Mouse (Mus musculus) layer of hippocampus, postnatal 25 days (tissue): ENCODE measurements around the gene Stap2. TPM values are rescaled to one million over a fixed set of nuclear protein-coding genes. Genes with fewer than 3 reads are reported as not detected.

ENCODE experiments used
- DNase-seq, 2 experiments: peaks; one replicate each; pipeline ENCODE4 v3.0.0; 2022; ENCODE audit warnings: mixed read lengths in 2 of 2, low spot score in 1 of 2; ENCODE audit errors: extremely low spot score in 1 of 2
- total RNA-seq, 2 experiments: library from RNA; stranded (reverse); gene quantifications; 2 replicates each; pipeline ENCODE4 v1.2.3; 2021

Gene Stap2
- total RNA-seq, 2 experiments from 2014 or later = 2.7 to 3.2 TPM

DNA sequence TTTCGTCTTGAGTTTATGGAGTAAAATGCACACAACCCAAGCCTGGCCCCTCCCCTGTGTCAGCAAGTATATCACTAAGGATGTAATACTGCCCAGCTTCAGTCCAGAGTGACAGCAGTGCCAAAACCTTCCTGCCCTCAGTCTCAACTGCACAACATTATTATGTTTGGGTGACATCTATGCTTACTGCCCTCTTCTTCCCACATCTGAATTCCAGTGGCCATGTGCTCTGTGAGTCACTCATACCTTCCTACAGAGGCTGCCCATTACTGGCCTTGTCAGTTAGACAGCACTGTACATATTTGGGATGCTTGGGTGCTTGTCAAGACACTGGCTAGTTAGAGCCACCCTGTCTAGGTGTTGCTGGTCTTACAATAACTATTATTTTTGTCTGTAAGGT, 20.9 kb upstream of the Stap2 start:
- no peak for DNase-seq

DNA sequence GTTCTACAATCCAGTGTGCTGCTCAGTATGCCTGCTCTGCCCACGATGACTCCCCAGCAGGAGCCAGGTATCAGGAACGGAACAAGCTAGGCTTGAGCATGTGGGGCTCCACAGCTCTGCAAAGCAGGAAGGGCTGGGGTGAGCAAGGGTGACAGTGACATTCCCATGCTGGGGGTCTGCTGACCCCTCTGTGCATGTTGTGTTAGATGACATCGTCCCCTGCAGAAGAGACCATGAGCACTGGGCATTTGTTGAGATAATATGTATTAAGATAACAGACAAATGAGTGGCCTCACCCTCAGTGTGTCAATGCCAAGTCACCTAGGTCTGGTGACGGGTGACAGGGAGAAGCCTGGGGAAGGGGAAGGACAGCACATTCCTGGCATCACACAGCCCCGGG, 19.5 kb upstream of the Stap2 start:
- DNase-seq = no peak

DNA sequence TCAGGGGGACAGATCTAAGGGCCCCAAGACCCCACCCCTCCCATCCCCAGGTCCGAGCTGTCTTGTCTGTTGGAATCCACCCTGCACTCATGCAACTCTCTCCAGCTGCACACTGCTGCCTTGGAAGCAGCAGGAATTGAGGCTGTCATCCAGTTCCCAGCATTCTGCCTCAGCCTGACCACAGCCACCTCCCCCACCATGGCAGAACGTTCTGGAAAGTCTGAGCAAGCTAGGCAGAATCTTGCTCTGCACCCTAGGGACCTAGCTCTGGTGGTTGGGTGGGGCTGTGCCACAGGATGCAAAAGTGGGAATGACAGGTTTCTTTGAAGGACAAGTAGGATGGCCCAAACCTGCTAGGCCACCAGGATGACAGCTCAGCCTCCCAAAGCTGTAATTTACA, 19.1 kb upstream of the Stap2 start:
- no peak for DNase-seq

DNA sequence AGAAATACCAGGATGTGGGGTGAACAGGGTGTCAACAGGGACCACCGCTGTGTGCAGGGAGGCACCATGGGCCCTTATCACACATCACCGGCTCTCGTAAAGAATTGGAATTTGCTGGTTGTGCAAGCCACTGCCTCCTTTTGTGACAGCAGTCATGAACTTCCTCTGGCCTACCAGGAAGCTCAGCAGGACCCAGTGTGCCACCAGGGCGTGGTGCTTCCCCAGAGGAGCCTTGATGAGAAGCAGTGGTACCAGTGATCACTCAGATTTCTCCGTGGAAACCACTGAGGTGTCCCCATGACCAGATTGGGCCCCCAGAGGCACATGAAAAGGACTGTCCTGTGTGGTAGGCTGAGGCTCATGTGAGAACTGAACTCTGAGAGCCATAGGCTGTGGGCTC, 18.0 kb upstream of the Stap2 start:
- no peak for DNase-seq

DNA sequence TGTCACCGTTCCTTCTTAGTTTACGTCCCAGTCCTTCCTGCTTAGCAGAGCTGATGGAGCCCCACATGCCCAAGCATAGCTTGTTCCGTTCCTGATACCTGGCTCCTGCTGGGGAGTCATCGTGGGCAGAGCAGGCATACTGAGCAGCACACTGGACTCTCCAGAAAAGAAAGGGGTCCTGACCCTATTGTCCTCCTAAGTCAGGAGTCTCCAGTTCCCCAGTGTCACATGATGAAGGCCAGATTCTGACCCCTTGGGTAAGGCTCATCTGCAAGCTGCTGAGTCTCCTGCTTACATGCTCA, 17.6 kb upstream of the Stap2 start:
- DNase-seq = no peak

DNA sequence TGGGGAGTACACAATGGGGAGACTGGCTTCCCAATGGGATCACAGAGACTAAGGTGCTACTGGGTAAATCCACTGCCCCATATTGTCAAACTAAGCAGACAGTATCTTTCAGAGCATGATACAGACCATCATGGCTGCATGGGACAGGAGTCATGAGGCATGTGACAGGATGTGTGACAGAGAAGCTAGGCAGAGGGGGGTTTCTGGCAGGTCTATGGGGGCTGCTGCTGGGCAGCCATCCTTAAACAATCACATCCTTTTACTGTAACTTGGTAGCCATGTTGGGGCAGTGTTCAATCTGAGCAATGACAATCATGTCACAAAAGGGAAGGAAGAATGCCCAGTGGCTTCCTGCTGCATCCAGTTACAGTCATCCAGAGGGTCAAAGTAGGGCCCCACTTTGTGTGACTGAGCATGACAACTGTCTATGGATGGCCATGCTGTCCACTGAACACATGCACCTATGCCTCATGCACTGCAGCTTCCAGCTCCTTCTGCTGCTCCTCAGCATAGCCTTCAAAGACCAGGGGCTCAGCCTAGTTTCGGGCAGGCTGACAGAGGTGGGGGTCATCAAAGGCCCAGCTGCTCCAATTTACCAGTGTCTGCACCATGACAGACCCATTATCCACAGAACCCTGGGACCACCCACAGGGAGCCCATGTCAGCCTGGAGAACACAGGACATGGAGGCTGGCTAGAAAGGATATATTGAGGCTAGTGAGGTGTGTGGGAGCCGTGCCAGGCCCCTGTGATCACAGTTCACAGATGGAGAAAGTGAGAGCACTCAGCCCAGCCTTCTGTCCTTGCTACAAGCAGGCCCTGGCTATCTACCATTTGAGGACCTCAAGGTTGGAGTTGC, 17.0 kb upstream of the Stap2 start:
- no peak for DNase-seq

DNA sequence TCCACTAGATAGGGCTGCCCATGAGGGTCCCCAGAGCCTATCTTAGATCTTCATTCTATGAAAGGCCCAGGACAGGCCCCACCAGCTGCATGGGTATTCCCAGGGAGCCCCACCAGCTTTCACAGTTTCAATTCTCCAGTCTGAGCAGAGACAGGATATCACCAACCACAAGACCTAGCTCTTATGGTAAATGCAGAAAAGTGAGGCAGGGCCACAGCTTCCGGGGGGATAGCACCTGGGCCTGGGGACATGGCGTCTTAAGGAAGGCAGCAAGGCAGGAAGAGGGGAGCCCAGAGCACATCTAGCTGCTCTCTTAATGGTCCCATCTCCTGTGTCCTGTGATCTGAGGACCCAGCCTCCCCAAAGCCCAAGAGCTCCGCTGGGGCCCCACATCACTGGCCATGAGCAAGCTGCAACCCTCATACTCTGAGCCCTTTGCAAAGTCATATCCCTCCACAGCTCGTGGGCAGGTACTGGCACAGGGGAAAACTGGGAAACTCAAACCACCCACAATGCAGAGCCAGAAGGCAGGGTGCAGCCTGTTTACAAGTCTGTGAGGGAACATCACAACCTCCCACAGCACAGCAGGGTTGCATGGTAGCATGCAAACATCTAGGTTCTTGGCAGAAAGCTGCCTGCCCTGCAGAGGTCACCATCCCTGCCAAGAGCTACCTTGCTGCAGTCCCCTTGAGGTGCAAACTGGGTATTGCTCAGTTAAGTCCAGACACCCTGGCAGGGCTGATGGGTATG, 16.0 kb upstream of the Stap2 start:
- no peak for DNase-seq

DNA sequence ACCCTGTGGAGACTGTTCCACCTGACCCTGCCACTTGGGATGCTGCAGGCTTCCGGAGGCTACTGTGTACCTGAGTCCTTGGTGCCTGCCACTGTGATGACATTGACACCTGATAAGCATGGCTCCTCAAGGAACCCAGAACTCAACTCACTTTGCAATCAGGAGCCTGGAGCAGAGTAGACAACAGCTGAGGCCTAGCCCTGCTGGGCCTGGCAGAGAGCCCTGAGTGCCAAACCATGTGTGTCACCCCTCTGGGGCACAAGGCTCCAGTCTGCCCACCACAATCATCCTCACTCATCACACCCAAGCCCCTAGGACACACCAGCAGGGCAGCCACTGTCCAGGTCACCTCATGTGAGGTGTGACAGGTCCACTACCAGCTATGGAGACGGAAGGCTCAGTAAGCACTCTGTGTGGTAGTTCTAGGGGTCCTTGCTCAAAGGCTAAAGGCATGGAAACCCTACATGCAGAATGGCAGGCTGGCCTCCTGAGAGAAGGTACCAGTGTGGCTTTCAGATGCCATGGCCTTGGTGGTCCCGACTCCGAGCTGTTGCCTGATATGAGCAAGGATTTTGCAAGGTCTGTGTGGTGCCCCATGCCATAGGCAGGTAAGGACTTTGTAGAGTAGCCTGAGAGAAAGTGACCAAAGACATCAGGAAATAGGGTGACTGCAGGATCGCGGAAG, 15.2 kb upstream of the Stap2 start:
- DNase-seq = no peak

DNA sequence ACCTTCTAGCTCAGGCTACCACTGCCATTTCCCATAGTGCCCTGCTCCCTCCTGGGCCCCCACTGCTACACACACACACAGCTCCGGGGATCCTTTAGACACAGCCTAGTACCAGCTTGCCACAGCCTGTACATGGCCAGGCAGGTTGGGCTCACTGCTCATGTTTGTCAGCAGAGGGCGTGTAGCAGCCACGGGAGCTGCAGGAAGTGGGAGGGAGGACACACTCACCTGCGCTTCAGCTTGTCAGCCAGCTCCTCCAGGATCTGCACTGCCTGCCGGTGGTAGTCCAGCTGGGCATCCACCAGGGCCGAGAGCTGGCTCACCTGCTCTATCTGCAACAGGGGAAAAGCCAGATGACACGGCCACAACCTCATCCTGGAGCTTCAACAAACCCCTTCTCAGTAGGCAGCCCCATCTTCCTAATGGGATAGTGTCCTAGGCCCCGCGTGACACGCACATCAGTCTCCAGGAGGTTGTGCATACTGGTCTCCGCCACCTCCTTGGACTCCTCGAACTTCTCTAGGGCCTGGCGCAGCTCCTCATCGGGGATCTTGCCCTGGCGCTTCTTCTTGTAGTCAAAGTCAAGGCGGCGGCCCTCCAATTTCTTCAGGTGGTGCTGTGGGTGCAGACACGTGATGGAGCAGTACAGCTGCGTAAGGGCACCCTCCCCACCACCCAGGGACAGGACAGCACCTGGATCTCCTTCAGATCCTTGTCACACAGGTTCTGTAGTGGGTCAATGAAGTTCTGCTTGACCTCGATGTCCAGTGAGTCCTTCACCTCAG, 13.2 kb upstream of the Stap2 start:
- DNase-seq = no peak

DNA sequence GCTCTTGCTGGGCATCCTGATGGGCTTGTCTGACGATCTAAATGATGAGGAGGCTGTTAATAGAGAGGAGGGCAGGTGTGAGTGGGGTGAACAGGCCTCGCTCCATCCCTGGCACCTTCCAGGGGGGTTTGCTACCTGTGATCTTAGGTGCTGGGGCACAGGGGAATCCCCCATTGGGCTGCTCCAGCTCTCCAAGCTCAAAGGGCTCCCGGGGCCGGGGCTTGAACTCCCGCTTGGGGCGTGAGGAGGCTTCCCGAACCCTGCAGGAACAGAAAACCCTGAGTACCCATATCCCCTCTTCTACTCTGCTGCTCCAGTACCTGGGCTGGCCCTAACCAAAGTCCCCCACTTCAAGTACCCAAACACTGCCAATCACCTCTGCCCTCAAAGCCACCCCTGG, 12.5 kb upstream of the Stap2 start:
- DNase-seq = no peak

DNA sequence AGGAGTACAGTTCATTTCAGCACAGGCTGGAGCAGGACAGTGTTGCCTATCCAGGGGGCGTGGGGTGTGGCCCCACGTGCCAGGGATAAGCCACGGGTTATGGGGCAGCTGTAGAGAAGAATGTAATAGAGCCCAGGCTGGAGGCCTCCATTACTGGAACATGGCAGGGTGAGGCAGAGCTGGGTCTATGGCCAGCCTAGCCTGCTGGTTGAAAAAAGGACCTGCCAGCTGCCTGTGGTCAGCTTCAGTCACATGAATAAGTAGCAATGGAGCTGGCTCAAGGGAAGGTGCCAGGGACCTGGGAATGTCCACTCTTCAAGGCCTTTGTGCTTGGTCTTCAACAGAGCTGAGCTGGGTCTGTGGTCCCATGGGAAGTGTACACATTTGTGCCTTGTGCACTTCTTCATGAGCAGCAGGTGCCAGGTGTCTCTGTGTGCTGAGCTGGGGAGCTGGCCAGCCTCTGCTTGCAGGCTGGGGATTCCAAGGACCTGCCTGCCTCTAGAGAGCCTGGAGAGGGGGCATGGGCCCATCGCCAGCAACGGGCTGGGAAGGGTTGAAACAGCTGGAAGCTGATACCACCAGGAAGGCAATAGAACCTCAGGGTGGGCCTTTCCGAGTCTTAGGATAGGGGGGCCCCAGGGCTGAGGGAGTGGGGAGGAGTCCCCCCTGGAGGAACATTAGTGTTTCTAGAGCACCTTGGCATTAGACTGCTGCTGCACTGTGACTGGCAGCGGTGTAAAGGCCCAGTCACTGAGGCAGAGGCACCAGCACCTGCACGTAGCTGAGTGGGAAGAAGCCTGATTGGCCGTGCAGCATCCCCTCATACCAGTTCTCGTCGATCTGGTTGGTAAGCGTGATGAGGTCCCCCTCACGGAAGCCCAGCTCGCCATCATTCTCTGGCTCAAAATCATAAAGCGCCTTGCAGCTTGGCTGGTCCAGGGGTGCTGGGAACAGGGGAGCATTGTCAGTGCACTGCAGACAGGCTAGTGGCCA, 11.7 kb upstream of the Stap2 start:
- DNase-seq = no peak

DNA sequence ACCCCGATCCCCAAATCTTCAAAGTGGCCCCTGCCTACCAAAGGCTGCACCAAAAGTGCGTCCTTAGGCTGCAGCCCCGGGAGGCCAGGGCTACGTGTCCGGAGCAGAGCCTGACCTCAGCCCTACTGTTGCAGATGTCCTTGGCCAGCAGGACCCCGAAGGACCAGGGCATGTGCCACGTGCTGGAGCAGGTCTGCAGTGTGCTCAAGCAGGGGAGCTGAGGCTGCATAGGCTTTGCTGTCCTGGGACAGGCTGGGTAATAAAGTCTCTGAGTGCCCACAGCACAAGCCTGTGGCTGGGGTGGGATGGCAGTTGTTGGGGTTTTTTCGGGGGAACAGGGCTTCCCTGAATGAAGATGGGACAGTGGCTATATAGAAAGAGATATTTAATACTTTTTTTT, 11.0 kb upstream of the Stap2 start:
- DNase-seq = no peak

DNA sequence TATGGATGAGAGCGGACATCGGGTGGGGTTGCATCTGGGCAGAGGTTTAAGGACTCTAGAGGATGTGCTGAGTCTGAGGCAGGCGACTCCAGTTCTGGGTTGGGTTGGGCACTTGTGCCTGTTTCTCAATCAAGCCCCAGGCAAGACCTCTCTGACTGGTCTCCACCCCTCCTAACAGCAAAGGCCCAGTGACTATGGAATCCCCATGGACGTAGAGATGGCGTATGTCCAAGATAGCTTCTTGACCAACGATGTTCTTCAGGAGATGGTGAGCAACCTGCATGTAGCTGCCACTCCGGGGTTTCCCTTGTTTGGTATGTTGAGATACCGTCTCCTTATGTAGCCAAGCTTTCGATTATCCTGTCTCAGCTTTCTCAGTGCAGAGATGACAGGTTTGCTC, 9.9 kb upstream of the Stap2 start:
- DNase-seq = no peak

DNA sequence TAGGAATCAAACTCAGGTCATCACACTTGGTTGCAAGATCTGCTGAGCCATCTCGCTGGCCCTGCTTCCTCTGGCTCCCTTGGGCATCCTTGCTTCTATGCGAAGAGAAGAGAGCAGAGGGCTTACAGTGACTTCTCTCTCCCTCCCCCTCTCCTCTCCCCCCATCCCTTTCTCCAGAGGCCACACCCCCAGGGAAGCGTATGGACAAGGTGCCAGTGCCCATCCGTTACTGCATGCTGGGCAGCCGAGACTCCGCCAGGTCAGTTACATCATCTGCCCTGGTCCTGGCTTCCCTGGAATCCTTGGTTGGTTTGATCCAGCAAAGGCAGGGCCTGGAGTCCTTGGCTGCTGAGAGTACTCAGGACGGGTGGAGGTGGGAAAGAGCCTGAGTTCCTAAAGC, 6.1 kb upstream of the Stap2 start:
- no peak for DNase-seq

DNA sequence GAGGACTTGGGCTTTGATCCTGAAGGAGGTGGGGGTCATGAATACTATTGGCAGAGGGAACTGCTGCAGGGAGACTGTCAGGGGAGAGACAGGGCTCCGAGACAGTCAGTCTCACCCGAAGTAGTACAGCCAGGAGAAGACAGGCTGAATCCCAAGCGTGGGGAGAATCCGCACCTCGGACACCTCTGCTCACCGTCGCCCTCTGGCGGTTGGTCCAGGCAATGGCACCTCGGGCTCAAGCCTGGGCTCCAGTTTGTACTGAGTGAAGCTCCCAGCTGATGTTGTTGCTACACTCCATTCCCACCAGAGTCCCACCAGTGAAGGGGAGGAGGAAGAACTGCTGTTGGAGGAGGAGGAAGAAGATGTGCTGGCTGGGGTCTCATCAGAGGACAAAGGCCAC, 5.3 kb upstream of the Stap2 start:
- peak; percentile 71 to 88 for DNase-seq

DNA sequence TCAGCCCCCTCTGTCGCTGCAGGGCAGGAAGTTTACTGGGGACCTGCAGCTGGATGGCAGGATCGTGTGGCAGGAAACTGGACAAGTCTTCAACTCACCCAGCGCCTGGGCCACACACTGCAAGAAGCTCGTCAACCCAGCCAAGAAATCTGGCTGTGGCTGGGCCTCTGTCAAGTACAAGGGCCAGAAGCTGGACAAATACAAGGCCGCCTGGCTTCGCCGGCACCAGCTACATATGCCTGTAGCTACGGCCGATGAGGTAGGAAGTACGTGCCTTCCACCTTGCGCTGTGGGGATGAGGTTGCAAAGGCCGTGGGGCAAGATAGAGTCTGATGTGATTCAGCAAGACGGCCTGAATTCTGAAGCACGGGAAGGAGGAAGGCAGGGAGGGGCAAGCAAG, 4.9 kb upstream of the Stap2 start:
- no peak for DNase-seq

DNA sequence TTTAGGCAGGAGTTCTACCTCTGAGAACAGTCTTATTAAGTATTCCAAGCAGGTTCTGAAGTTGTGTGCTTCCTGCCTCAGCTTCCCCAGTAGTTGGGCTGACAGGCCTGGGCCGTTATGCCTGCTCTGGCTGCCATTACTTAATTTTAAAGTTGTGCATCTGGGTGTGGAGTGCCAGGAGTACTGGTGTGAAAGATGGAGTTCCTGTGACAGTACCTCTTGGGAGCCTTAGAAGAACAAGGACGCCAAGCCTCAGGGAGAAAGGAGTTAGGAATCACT, 4.5 kb upstream of the Stap2 start:
- no peak for DNase-seq

DNA sequence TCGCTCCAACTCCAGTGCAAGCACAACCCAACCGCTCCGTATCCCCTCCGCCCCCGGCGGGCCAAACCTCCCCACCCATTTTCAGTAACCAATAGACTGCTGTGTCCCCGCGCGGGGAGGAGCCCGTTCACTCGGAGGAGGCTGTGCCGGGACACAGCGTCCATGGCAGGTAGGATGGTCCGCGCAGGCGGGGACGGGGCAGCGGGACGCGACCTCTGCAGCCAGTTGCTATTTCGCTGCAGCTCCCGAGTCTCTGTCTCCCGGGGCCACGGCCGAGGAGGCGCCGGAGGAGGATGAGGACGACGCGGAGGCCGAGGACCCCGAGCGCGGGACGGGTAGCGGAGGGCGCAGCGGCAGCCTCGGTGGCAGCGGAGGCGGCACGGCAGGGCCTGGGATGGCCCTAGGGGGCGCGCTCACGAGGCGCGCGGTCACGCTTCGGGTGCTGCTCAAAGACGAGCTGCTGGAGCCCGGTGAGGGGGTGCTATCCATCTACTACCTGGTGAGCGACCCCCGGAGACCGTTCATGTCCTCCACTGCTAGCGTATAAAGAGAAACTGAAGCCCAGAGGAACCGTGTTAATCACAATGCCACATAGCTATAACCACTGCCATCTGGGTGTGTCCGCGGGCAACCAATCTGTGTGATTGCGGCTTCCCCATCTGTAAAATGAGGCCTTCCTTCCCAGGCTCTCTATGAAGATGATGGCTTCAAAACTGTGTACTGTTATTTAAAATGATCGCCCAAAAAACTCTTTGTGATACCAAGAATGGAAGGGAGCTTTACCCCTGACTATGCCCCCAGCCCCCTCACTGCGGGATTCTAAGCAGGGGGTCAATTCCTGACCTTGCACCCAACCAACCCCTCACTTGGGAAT, 3.9 kb upstream of the Stap2 start:
- peak; percentile 81 to 88 for DNase-seq
